ENCODE assay signal across 23 mouse cellular contexts in the genomic region with DNA sequence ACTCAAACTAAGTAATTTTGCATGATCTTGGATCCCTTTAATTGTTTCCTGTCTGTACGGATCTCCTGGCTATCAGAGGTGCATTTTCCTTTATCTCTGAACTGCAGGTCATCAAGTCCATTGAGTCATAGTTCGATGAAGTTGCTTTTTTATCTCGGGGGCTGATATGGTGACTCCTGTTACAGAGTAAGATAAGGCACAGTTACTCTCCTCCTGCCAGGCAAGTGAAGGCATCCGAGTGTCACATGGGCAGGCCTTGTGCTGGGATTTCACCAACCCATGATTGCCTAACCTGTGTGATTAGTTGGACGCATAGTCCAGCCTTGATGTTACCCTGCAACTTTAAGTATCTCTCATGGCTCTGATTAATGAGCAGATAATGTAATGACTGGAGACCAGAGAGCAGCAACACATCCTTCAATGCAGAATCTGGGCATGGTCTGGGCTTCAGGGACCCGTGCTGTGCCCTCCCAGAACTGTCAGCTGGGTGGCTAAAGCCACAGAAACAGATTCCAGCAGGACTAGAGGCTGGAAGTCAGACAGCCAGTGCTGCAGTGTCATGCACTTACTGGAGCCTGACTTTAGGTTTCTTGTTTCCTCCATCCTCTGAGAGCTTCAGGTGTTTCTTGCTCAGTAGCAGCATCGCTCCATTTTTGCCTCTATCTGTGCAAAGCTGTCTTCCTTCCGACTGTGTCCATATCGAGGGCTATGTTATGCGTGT. TPM values are rescaled to one million over a fixed set of nuclear protein-coding genes. Genes with fewer than 3 reads are reported as not detected.
A peak's percentile ranks its signal among the peaks of the same experiment; 100 is the strongest.
DNase-seq lines count a peak whose midpoint lies in the region; ATAC-seq lines count a peak whose summit lies in the region.
"Had no signal": no experiment of that assay in that cellular context is flagged by ENCODE, and none has a peak within 500 bp of the region (broad histone marks: within the 10 kb centered on the region; RNA-seq: fewer than 3 reads in every experiment).

No protein-coding gene starts in this region.

- DNase-seq in adrenal gland, adult (ENCODE audit: inconsistent age in 2 of 2, low spot score in 1 of 2): peak; percentile 84 to 94
- DNase-seq in adrenal gland, postnatal 4 days (ENCODE audit: low spot score in 2 of 2): no peak
- DNase-seq in urinary bladder, postnatal 14 days (ENCODE audit: low spot score): peak; percentile 32
- no peak for DNase-seq in urinary bladder, postnatal 4 days (ENCODE audit: low spot score in 2 of 2)
- DNase-seq in kidney, postnatal 14 days: no peak
- DNase-seq in gastrocnemius, adult 18-20 months (ENCODE audit: low spot score): no peak
- no peak for DNase-seq in cerebellum, adult 18-20 months
- DNase-seq: cerebellum, adult 11-12 months; cerebellum, postnatal 25 days; forebrain, postnatal 0 days; gastrocnemius, postnatal 36 days; kidney, adult 18-20 months; left cerebral cortex, postnatal 4 days; lung, postnatal 4 days; midbrain, embryonic 14.5 days; right cerebral cortex, postnatal 14 days; thymus, postnatal 14 days had no signal

- 69% methylated on average over 10 of the region's 10 CpGs for WGBS in intestine, embryonic 15.5 days

- H3K9ac ChIP-seq in intestine, embryonic 15.5 days: no peak overlapping the region
- H3K9ac ChIP-seq: embryonic facial prominence, embryonic 12.5 days; forebrain, postnatal 0 days; liver, embryonic 14.5 days had no signal

- no peak overlapping the region for H3K4me3 ChIP-seq in intestine, embryonic 15.5 days (replicated peaks)
- H3K4me3 ChIP-seq: embryonic facial prominence, embryonic 12.5 days; left cerebral cortex, adult 2 months had no signal

- peak; percentile 97 for ATAC-seq in intestine, embryonic 15.5 days
- ATAC-seq: forebrain, postnatal 0 days; hindbrain, postnatal 0 days; Patski had no signal

- no peak overlapping the region for H3K4me2 ChIP-seq in intestine, embryonic 15.5 days (replicated peaks)
- H3K4me2 ChIP-seq: embryonic facial prominence, embryonic 12.5 days had no signal

- no peak overlapping the region for H3K27ac ChIP-seq in intestine, embryonic 15.5 days
- H3K27ac ChIP-seq: embryonic facial prominence, embryonic 12.5 days; hindbrain, postnatal 0 days; left cerebral cortex, adult 2 months; liver, embryonic 14.5 days had no signal

- H3K4me1 ChIP-seq in intestine, embryonic 15.5 days (replicated peaks): no peaks in the 10 kb centered on the region
- H3K4me1 ChIP-seq: embryonic facial prominence, embryonic 12.5 days had no signal

- H3K36me3 ChIP-seq in intestine, embryonic 15.5 days: no peaks in the 10 kb centered on the region
- H3K36me3 ChIP-seq: embryonic facial prominence, embryonic 12.5 days had no signal

- no peaks in the 10 kb centered on the region for H3K27me3 ChIP-seq in intestine, embryonic 15.5 days (replicated peaks)
- H3K27me3 ChIP-seq: embryonic facial prominence, embryonic 12.5 days; Patski had no signal

- H3K9me3 ChIP-seq in intestine, embryonic 15.5 days: no peaks in the 10 kb centered on the region
- H3K9me3 ChIP-seq: embryonic facial prominence, embryonic 12.5 days had no signal

RNA-seq across cellular contexts. Expression of a gene that starts 20.4 kb away (rescaled TPM):
- 10 to 100 TPM; 41.6 to 49.1 TPM for total RNA-seq in adrenal gland, postnatal 4 days (2021)
- polyA plus RNA-seq in intestine, embryonic 15.5 days (2015; fragmentation: Nextera tagmentation; extraction: Ambion mirVana): 5.9 and 6.5 TPM in 2 replicates
- 100 to 1,000 TPM; 125 to 132 TPM for total RNA-seq in gastrocnemius, adult 18-20 months (2021)

Comparison
In these comparisons a context has a peak if more than half of its experiments do, and no peak if none do; other contexts are left out.
1. DNase-seq: peak in adrenal gland, adult (2 of 2) and urinary bladder, postnatal 14 days (single experiment); none in adrenal gland, postnatal 4 days (0 of 2), urinary bladder, postnatal 4 days (0 of 2), kidney, postnatal 14 days (single experiment), gastrocnemius, adult 18-20 months (single experiment) and cerebellum, adult 18-20 months (0 of 2).